Mouse (Mus musculus): ENCODE results near the gene Ildr2. TPM values are rescaled to one million over a fixed set of nuclear protein-coding genes. Genes with fewer than 3 reads are reported as not detected.

Ildr2 gene
- 1.4 TPM for polyA plus RNA-seq (2014; fragmentation: Illumina TruSeq; extraction: RNeasy Lipid Tissue Mini Kit (QIAGEN cat#74804); ENCODE audit: low read depth, low replicate concordance)

GRCm38 (mm10) chr1:166253898-166254894, at the start of gene Ildr2:
Gene Ildr2 (plus strand): TSS chr1:166254139.

DNA sequence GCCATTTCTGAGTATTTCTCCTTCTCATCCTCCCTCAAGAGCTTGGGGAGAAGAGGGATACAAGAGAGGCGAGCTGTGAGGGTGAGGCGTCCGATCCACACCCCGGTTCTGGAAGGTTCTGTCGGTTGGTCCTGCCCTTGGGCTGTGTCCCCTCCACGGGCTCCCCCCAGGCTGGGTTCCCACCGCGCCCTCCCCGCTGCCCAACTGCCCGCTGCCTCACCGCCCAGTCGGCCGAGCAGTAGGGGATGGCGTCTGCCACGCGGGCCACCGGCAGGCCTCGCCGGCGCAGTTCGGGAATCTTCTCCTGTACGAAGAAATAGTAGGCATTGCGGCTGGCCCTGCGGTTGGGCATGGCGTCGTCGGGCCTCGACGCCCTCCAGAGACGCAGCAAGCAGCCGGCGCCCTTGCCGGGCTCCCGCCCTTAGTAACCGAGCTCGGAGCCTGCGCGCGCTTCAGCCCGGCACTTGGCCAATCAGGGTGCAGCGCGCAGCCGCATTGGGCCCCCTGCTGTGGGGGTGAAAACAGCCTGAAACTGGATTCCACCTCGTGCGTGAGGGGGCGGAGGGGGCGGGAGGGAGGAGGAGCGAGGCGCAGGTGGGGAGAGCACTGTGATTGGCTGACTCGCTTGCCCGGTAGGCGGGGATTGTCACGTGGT, 15.5 kb upstream of the Ildr2 start, which contains the start of gene Mael:
Gene Mael (minus strand): TSS at position 433 of the 655 bp plus-strand sequence.

Other genes starting within 250 kb of the Ildr2 start
- gene Dusp27, start 126.2 kb upstream of the Ildr2 start, polyA plus RNA-seq (2014; fragmentation: Illumina TruSeq; extraction: RNeasy Lipid Tissue Mini Kit (QIAGEN cat#74804); ENCODE audit: low read depth, low replicate concordance), result 25.3 TPM
- gene Gpa33, start 123.9 kb upstream of the Ildr2 start, polyA plus RNA-seq (2014; fragmentation: Illumina TruSeq; extraction: RNeasy Lipid Tissue Mini Kit (QIAGEN cat#74804); ENCODE audit: low read depth, low replicate concordance), result not detected
- not detected for gene Mael, start 15.4 kb upstream of the Ildr2 start, polyA plus RNA-seq (2014; fragmentation: Illumina TruSeq; extraction: RNeasy Lipid Tissue Mini Kit (QIAGEN cat#74804); ENCODE audit: low read depth, low replicate concordance)
- gene Tada1, start 125.0 kb downstream of the Ildr2 start, polyA plus RNA-seq (2014; fragmentation: Illumina TruSeq; extraction: RNeasy Lipid Tissue Mini Kit (QIAGEN cat#74804); ENCODE audit: low read depth, low replicate concordance), result 11.1 TPM
- 9.0 TPM for gene Pogk, start 155.7 kb downstream of the Ildr2 start, polyA plus RNA-seq (2014; fragmentation: Illumina TruSeq; extraction: RNeasy Lipid Tissue Mini Kit (QIAGEN cat#74804); ENCODE audit: low read depth, low replicate concordance)
- not detected for gene Gm4846, start 243.4 kb downstream of the Ildr2 start, polyA plus RNA-seq (2014; fragmentation: Illumina TruSeq; extraction: RNeasy Lipid Tissue Mini Kit (QIAGEN cat#74804); ENCODE audit: low read depth, low replicate concordance)